Mouse (Mus musculus): ENCODE data around the gene Dph2. TPM values are rescaled to one million over a fixed set of nuclear protein-coding genes. Genes with fewer than 3 reads are reported as not detected.

Dph2 gene
- polyA plus RNA-seq, 1 experiment from 2014 or later = 7.8 TPM

- no peaks in the 10 kb centered on the region for H3K9me3 ChIP-seq (ENCODE audit: low read length)
- H3K27me3 ChIP-seq (replicated peaks; ENCODE audit: insufficient read depth, low read length) = no peaks in the 10 kb centered on the region
- H3K9ac ChIP-seq (replicated peaks; ENCODE audit: low read depth) = no peak overlapping the region
- no peak for TF ChIP-seq CTCF (IDR thresholded peaks at IDR 0.05)
- TF ChIP-seq EP300 (IDR thresholded peaks at IDR 0.05) = no peak
- no peak overlapping the region for H3K4me2 ChIP-seq (replicated peaks; ENCODE audit: low read depth, low read length)
- ATAC-seq = peak; percentile 81
- 32% methylated on average over 9 of the region's 9 CpGs for WGBS
- no peak overlapping the region for H3K4me3 ChIP-seq (ENCODE audit: low read depth, low read length)
- DNase-seq (ENCODE audit: low spot score) = peak; percentile 88
- H3K36me3 ChIP-seq (ENCODE audit: insufficient read depth, low read length) = no peaks in the 10 kb centered on the region
- H3K27ac ChIP-seq (ENCODE audit: low read length) = no peak overlapping the region
- no peaks in the 10 kb centered on the region for H3K4me1 ChIP-seq (ENCODE audit: insufficient read depth, low read depth, low read length)
These were observed 25.7 kb downstream of the Dph2 start for GRCm38 (mm10) chr4:117866083-117866482.

- Histone ChIP-seq H3K4me2 (replicated peaks; ENCODE audit: low read depth, low read length) (no peak overlapping the region), H3K36me3 (ENCODE audit: insufficient read depth, low read length) (no peaks in the 10 kb centered on the region), H3K4me1 (ENCODE audit: insufficient read depth, low read depth, low read length) (no peaks in the 10 kb centered on the region), H3K9ac (replicated peaks; ENCODE audit: low read depth) (no peak overlapping the region), H3K4me3 (ENCODE audit: low read depth, low read length) (no peak overlapping the region), H3K27ac (ENCODE audit: low read length) (no peak overlapping the region), H3K27me3 (replicated peaks; ENCODE audit: insufficient read depth, low read length) (no peaks in the 10 kb centered on the region), H3K9me3 (ENCODE audit: low read length) (no peaks in the 10 kb centered on the region)
- ATAC-seq (no peak), DNase-seq (ENCODE audit: low spot score) (no peak)
- 56% methylated on average over 4 of the region's 4 CpGs for WGBS
- no peak for TF ChIP-seq CTCF (IDR thresholded peaks at IDR 0.05)
- no peak for TF ChIP-seq EP300 (IDR thresholded peaks at IDR 0.05)
These were observed 29.0 kb downstream of the Dph2 start for GRCm38 (mm10) chr4:117862823-117863222.

- H3K4me1 ChIP-seq (ENCODE audit: insufficient read depth, low read depth, low read length) = no peaks in the 10 kb centered on the region
- ATAC-seq (no peak), DNase-seq (ENCODE audit: low spot score) (no peak)
- no peak overlapping the region for H3K4me3 ChIP-seq (ENCODE audit: low read depth, low read length)
- no peak overlapping the region for H3K27ac ChIP-seq (ENCODE audit: low read length)
- H3K4me2 ChIP-seq (replicated peaks; ENCODE audit: low read depth, low read length) = no peak overlapping the region
- TF ChIP-seq CTCF (IDR thresholded peaks at IDR 0.05) (no peak), EP300 (IDR thresholded peaks at IDR 0.05) (no peak)
- H3K36me3 ChIP-seq (ENCODE audit: insufficient read depth, low read length) = no peaks in the 10 kb centered on the region
- no peak overlapping the region for H3K9ac ChIP-seq (replicated peaks; ENCODE audit: low read depth)
- 77% methylated on average over 9 of the region's 9 CpGs for WGBS
- H3K27me3 ChIP-seq (replicated peaks; ENCODE audit: insufficient read depth, low read length) = no peaks in the 10 kb centered on the region
- no peaks in the 10 kb centered on the region for H3K9me3 ChIP-seq (ENCODE audit: low read length)
These were observed 31.3 kb downstream of the Dph2 start for GRCm38 (mm10) chr4:117860570-117860969.

GRCm38 (mm10) chr4:117858794-117859193, 33.0 kb downstream of the Dph2 start:
- Histone ChIP-seq H3K4me2 (replicated peaks; ENCODE audit: low read depth, low read length) (no peak overlapping the region), H3K9ac (replicated peaks; ENCODE audit: low read depth) (no peak overlapping the region), H3K27me3 (replicated peaks; ENCODE audit: insufficient read depth, low read length) (no peaks in the 10 kb centered on the region), H3K9me3 (ENCODE audit: low read length) (no peaks in the 10 kb centered on the region), H3K36me3 (ENCODE audit: insufficient read depth, low read length) (no peaks in the 10 kb centered on the region), H3K4me3 (ENCODE audit: low read depth, low read length) (no peak overlapping the region), H3K27ac (ENCODE audit: low read length) (no peak overlapping the region), H3K4me1 (ENCODE audit: insufficient read depth, low read depth, low read length) (no peaks in the 10 kb centered on the region)
- 70% methylated on average over 3 of the region's 3 CpGs for WGBS
- peak; percentile 81 for TF ChIP-seq CTCF (IDR thresholded peaks at IDR 0.05)
- no peak for TF ChIP-seq EP300 (IDR thresholded peaks at IDR 0.05)
- ATAC-seq (peak; percentile 69), DNase-seq (ENCODE audit: low spot score) (peak; percentile 68)

GRCm38 (mm10) chr4:117855146-117855545, 36.7 kb downstream of the Dph2 start:
- H3K36me3 ChIP-seq (ENCODE audit: insufficient read depth, low read length) = no peaks in the 10 kb centered on the region
- H3K4me2 ChIP-seq (replicated peaks; ENCODE audit: low read depth, low read length) = no peak overlapping the region
- WGBS = 59% methylated on average over 9 of the region's 9 CpGs
- no peak overlapping the region for H3K4me3 ChIP-seq (ENCODE audit: low read depth, low read length)
- H3K4me1 ChIP-seq (ENCODE audit: insufficient read depth, low read depth, low read length) = no peaks in the 10 kb centered on the region
- H3K9ac ChIP-seq (replicated peaks; ENCODE audit: low read depth) = no peak overlapping the region
- H3K27me3 ChIP-seq (replicated peaks; ENCODE audit: insufficient read depth, low read length) = no peaks in the 10 kb centered on the region
- no peaks in the 10 kb centered on the region for H3K9me3 ChIP-seq (ENCODE audit: low read length)
- DNase-seq (ENCODE audit: low spot score) = no peak
- no peak overlapping the region for H3K27ac ChIP-seq (ENCODE audit: low read length)
- TF ChIP-seq CTCF (IDR thresholded peaks at IDR 0.05) (no peak), EP300 (IDR thresholded peaks at IDR 0.05) (no peak)
- no peak for ATAC-seq

GRCm38 (mm10) chr4:117852152-117852868, 39.5 kb downstream of the Dph2 start:
- Histone ChIP-seq H3K9ac (replicated peaks; ENCODE audit: low read depth) (no peak overlapping the region), H3K27me3 (replicated peaks; ENCODE audit: insufficient read depth, low read length) (no peaks in the 10 kb centered on the region), H3K4me1 (ENCODE audit: insufficient read depth, low read depth, low read length) (no peaks in the 10 kb centered on the region), H3K4me2 (replicated peaks; ENCODE audit: low read depth, low read length) (no peak overlapping the region), H3K27ac (ENCODE audit: low read length) (no peak overlapping the region), H3K4me3 (ENCODE audit: low read depth, low read length) (no peak overlapping the region), H3K36me3 (ENCODE audit: insufficient read depth, low read length) (no peaks in the 10 kb centered on the region), H3K9me3 (ENCODE audit: low read length) (no peaks in the 10 kb centered on the region)
- peak; percentile 65 for DNase-seq (ENCODE audit: low spot score)
- no peak for TF ChIP-seq EP300 (IDR thresholded peaks at IDR 0.05)
- TF ChIP-seq CTCF (IDR thresholded peaks at IDR 0.05) = no peak
- ATAC-seq = peak; percentile 71
- 60% methylated on average over 10 of the region's 10 CpGs for WGBS

All from lung, postnatal 0 days (tissue).